Mouse (Mus musculus): ENCODE measurements at regions not wholly inside any gene's neighbourhood (a gene's known extent, or its start where the extent isn't known, plus 50 kb on each side); places are given as distances from the start of the nearest gene placed in this dataset.

DNA sequence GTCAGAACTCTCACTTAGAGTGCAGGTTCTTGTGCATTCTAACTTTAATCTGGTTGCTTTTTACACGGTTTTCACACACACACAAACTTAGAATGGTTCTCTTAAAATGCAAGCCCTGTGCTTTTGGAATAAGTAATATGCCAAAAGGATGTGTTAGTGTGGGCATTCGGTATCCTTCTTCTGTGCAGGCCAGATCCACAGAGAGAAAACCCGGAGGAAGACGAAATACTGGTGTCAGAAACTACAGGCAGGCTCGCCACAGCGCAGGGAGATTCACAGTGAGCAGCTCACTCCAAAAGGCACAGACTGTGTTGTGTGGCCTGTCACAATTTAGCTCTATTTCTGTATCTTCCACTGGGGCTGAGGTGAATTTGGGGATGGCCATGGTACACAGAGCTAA, 129.5 kb downstream of the Pja2 start:
- H3K4me1 ChIP-seq (ENCODE audit: control insufficient read depth in 1 of 2, insufficient read depth in 2 of 2, low read length in 2 of 2), result no peaks in the 10 kb centered on the region
- TF ChIP-seq E2F4 (IDR thresholded peaks at IDR 0.05; ENCODE audit: borderline replicate concordance, low read depth, low read length) (no peak), RAD21 (IDR thresholded peaks at IDR 0.05; ENCODE audit: low read depth, low read length) (no peak), ZC3H11A (IDR thresholded peaks at IDR 0.05; ENCODE audit: low read depth, low read length) (no peak), MAFK (IDR thresholded peaks at IDR 0.05; ENCODE audit: borderline replicate concordance, low read depth, low read length) (no peak), SIN3A (IDR thresholded peaks at IDR 0.05; ENCODE audit: low read length) (no peak), TBP (IDR thresholded peaks at IDR 0.05; ENCODE audit: low read depth, low read length) (no peak), ZNF384 (IDR thresholded peaks at IDR 0.05; ENCODE audit: low read depth, low read length) (no peak)

GRCm38 (mm10) chr17:64201609-64202008, 130.1 kb downstream of the Pja2 start:
- Histone ChIP-seq H3K4me3 (ENCODE audit: control insufficient read depth in 1 of 2, insufficient read depth in 1 of 2, low read depth in 2 of 2, low read length in 2 of 2) (no peak overlapping the region), H3K27ac (ENCODE audit: control insufficient read depth, low read depth, low read length) (no peak overlapping the region), H3K4me1 (ENCODE audit: control insufficient read depth in 1 of 2, insufficient read depth in 2 of 2, low read length in 2 of 2) (no peaks in the 10 kb centered on the region), H3K79me2 (ENCODE audit: control insufficient read depth, insufficient read depth, low read length, poor library complexity) (no peaks in the 10 kb centered on the region), H3K9ac (ENCODE audit: control insufficient read depth, low read depth, low read length, poor library complexity, severe bottlenecking) (no peak overlapping the region), H3K36me3 (ENCODE audit: control insufficient read depth in 1 of 2, insufficient read depth in 2 of 2, low read length in 2 of 2) (no peaks in the 10 kb centered on the region), H3K27me3 (ENCODE audit: control insufficient read depth in 1 of 2, insufficient read depth in 2 of 2, low read length in 2 of 2) (no peaks in the 10 kb centered on the region; a peak in 2 of 4 replicates), H3K9me3 (replicated peaks; ENCODE audit: insufficient read depth, low read length) (no peaks in the 10 kb centered on the region)
- DNase-seq (ENCODE audit: low read depth, low spot score), result no peak
- TF ChIP-seq EP300 (IDR thresholded peaks at IDR 0.05; ENCODE audit: low read depth in 1 of 2, low read length in 2 of 2) (no peak), POLR2AphosphoS5 (IDR thresholded peaks at IDR 0.05; ENCODE audit: borderline replicate concordance, low read depth, low read length) (no peak), KAT2A (conservative IDR thresholded peaks at IDR 0.05; ENCODE audit: low read depth, low read length) (no peak), RAD21 (IDR thresholded peaks at IDR 0.05; ENCODE audit: low read depth, low read length) (no peak), ETS1 (IDR thresholded peaks at IDR 0.05; ENCODE audit: low read depth, low read length) (no peak), NRF1 (IDR thresholded peaks at IDR 0.05; ENCODE audit: insufficient read depth, low read depth, low read length, poor library complexity, severe bottlenecking) (no peak), MAX (IDR thresholded peaks at IDR 0.05; ENCODE audit: low read length) (no peak), POLR2AphosphoS2 (IDR thresholded peaks at IDR 0.05; ENCODE audit: low read length) (no peak), NELFE (IDR thresholded peaks at IDR 0.05; ENCODE audit: low read depth, low read length) (no peak), CTCF (IDR thresholded peaks at IDR 0.05 in 2 of 3, conservative IDR thresholded peaks at IDR 0.05 in 1 of 3; ENCODE audit: control insufficient read depth in 1 of 3, insufficient read depth in 1 of 3, low read depth in 2 of 3, low read length in 3 of 3, poor library complexity in 1 of 3, severe bottlenecking in 1 of 3) (no peak)

More for the DNA sequence above, 129.5 kb downstream of the Pja2 start:
- Histone ChIP-seq H3K4me3 (ENCODE audit: control insufficient read depth in 1 of 2, insufficient read depth in 1 of 2, low read depth in 2 of 2, low read length in 2 of 2) (no peak overlapping the region), H3K27ac (ENCODE audit: control insufficient read depth, low read depth, low read length) (no peak overlapping the region), H3K79me2 (ENCODE audit: control insufficient read depth, insufficient read depth, low read length, poor library complexity) (no peaks in the 10 kb centered on the region), H3K36me3 (ENCODE audit: control insufficient read depth in 1 of 2, insufficient read depth in 2 of 2, low read length in 2 of 2) (no peaks in the 10 kb centered on the region), H3K9me3 (replicated peaks; ENCODE audit: insufficient read depth, low read length) (no peaks in the 10 kb centered on the region), H3K27me3 (ENCODE audit: control insufficient read depth in 1 of 2, insufficient read depth in 2 of 2, low read length in 2 of 2) (no peaks in the 10 kb centered on the region; a peak in 2 of 4 replicates), H3K9ac (ENCODE audit: control insufficient read depth, low read depth, low read length, poor library complexity, severe bottlenecking) (no peak overlapping the region)
- DNase-seq (ENCODE audit: low read depth, low spot score), result no peak

All from MEL (cell line).